Mouse (Mus musculus): ENCODE measurements around the gene 2310033P09Rik.
A peak's percentile ranks its signal among the peaks of the same experiment; 100 is the strongest.

2310033P09Rik gene

GRCm38 (mm10) chr11:59228122-59228953 is 20.2 kb downstream of the 2310033P09Rik start, which contains the start of gene Arf1:
TSS of gene Arf1 (minus strand) at chr11:59228270.
- DNase-seq (ENCODE audit: low read depth, low spot score): peak; percentile 95

DNA sequence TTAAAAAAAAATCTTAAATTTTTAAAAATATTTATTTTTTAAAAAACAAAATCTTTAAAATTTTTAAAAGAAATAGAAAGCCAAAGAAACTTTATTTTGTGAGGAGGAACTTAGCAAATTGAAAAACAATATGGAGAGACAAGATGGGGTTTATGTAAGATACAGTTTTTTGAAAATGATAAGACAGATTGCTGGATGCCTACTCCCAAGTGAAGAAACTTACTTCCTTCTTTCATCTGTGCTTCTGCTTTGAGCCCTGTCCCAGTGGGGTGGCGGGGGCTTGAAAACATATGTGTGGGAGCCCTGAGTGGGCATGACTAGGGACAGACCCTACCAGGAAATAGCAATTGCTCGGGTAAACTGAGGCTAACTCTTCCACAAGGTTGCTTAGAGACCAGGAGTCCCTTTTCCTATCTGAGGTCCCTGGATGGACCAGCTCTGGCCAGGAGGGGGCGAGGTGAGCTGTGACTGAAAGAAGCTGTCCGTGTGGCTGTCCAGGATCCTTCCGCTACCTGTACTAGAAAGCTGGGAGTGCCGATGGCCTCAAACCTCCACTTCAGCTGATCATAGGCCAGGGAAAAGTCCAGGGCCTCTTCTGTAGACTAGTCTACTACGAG is 22.1 kb downstream of the 2310033P09Rik start:
- DNase-seq (ENCODE audit: low read depth, low spot score): no peak

DNA sequence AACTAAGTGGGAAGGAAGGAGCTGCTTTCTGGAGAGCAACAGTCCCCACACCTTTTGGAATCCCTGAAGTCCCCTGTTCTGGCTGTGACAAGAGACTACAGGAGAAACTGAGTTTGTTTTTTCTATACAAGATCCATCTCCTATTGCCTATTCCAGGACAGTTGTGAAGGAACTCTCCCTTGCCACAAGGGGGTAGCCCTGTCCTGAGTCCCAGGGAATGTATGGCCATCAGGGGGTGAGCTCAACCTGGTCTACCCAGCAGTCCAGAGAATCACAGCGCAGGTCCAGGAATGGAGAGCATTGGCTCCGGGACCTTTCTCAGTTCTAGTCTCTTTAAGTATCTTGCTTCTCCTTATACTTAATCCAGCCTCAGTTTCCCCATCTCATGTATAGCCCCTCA is 24.7 kb downstream of the 2310033P09Rik start:
- no peak for DNase-seq (ENCODE audit: low read depth, low spot score)

DNA sequence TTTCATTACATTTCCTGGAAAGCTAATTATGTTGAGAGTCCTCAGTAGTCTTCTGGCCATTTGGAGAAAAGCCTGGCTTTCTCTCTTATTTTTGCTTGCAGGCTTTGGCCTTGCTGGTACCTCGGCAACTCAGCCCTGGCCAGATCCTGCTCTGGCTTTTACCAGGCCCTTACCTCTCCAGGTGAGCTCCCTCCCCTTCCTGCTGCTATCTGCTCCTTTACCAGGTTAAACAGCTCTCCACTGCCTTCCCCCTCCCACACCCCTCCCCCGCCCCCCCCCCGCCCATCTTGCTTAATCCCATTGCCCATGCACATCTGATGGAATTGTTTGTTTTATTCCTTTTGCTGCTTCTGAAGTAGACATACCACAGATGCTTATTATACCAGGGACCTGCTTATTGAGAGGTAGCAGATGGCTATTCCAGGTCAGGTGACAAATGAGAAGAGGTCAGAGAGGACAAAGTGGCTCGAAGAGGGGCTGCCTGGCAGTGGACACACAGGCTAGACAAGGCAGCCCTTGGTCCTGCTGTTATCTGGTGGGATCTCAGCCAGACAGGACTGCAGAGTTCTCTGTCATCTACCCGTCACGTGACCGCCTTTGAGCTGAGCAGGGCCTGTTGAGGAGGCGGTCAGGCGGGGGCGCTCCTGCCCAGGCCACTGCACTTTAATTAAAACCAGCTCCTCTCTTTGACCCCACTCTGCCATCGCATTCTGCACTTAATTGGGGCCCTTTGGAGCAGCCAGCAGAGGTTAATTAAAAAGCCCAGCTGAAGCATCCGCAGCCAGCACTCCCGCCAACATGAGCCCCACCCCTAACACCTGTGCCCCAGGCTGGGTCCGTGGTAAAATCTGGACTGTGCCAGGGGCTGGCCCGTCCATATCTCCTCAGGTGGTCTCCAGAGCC is 30.7 kb downstream of the 2310033P09Rik start:
- DNase-seq (ENCODE audit: low read depth, low spot score): no peak

DNA sequence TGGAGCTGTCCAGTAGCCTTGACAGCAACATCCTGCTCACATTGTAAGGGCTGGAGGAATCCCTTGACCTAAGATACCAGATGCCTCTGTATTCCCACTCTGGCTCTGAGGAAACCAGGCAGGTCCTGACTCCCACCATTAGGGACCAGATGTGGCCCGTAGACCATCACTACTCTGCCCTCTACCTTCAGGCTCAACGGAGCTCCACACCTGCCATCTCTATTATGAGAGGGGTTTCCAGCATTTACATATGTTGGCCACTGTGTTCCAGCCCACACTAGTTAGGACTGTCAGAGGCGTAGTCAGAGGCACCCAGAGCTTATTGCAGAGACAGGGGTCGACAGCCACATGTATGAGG is 31.3 kb downstream of the 2310033P09Rik start:
- DNase-seq (ENCODE audit: low read depth, low spot score): no peak

- DNase-seq (ENCODE audit: low read depth, low spot score): no peak
Measured at GRCm38 (mm10) chr11:59239796-59240195, 31.7 kb downstream of the 2310033P09Rik start.

DNA sequence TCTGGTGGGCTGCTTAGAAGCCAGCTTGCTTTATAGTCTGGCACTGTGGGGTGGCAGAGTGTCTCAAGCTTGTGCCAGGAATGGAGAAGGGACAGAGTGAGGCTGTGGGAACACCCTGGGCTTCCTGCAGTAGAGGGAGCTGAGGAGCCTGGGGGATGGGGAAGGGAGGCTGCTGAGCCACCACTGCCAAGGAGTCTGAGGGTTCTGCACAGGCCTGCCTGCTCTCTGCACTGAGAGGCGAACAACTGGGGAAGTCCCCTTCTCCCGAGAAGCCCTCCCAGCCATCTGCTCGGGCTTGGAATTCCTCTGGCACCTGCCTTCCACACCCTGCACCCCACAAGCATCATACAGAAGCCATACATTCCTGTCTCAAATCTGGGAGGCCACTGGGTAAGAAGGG is 33.7 kb downstream of the 2310033P09Rik start:
- DNase-seq (ENCODE audit: low read depth, low spot score): no peak

DNA sequence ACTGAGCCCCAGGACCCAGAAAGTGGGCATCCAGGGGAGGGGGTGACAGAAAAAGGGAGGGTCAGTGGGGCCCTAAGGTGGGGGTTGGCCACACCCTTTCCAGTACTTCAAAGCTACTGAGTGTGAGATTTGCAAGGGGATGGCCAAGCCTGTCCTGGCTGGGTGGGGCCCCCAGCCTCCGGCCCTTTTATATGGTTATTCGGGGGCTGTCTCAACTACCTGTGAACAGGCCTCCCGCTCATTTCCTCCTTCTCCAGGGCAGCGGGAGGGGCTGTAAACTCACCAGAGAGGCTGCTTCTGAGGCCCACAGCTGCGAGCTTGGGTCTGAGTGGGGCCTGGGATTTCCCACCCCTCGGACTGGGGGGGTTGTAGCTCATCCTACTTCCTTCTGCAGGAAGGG is 35.7 kb downstream of the 2310033P09Rik start:
- DNase-seq (ENCODE audit: low read depth, low spot score): no peak

DNA sequence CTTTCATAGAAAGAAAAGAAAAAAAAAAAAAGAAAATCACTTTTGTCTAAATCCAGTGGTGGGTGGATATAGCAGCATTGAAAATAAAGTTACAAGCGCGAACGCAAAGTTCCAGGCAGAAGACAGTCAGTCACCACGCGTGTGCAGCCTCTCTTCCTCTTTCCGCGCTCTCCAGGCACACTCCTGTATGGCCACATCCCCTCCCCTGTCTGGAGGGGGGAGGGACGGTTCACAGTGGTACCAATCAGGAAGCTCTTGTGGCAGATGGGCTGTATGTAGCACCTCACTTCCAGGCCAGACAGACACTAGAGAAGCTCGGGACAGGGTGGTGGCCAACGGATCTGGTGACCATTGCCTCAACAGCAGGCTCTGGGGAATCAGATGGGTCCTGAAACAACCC is 40.0 kb downstream of the 2310033P09Rik start:
- no peak for DNase-seq (ENCODE audit: low read depth, low spot score)

DNA sequence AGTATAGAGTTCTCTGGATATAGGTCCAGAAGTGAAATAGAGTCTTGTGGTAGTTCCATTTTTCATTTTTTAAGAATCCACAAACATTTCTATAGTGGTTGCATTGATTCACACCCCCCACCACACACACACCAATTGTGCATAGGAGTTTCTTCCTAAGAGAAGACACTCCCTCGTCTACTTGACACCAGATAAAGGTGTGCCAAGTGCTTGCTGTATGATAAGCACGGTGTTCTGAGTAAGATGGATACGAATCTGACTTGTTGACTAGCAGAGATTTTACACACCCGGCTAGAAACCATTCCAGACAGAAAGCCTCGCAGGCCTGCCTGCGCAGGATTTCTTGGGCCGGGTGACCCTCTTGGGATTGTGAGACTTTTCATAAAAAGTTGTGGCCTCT is 51.5 kb downstream of the 2310033P09Rik start:
- DNase-seq (ENCODE audit: low read depth, low spot score): no peak
